Mouse (Mus musculus) B cell, adult 67 days (primary cell): ENCODE measurements around the gene Hnrnpab. TPM values are rescaled to one million over a fixed set of nuclear protein-coding genes. Genes with fewer than 3 reads are reported as not detected.

ENCODE experiments used
- total RNA-seq, 2 experiments: library from RNA; stranded (reverse); gene quantifications; 4 replicates each; pipeline ENCODE4 v1.2.4; 2023

Gene Hnrnpab
- total RNA-seq, result 100 to 1,000 TPM; 247 to 261 TPM

GRCm38 (mm10) chr11:51606447-51607095 is at the start of gene Hnrnpab:
Gene Hnrnpab, minus strand, starts transcription at chr11:51606847.

GRCm38 (mm10) chr11:51650691-51651515 is 44.3 kb upstream of the Hnrnpab start, which contains the start of the genes N4bp3 and D930048N14Rik:
Gene N4bp3, minus strand, starts transcription at chr11:51650842.
Gene D930048N14Rik, plus strand, starts transcription at chr11:51650954.

GRCm38 (mm10) chr11:51635525-51636322 is 29.1 kb upstream of the Hnrnpab start, which contains the start of gene Rmnd5b:
Gene Rmnd5b, minus strand, starts transcription at chr11:51635896.

GRCm38 (mm10) chr11:51619409-51620060 is 12.9 kb upstream of the Hnrnpab start, which contains the start of gene Nhp2:
Gene Nhp2, plus strand, starts transcription at chr11:51619735.

GRCm38 (mm10) chr11:51584431-51585248 is 22.0 kb downstream of the Hnrnpab start, which contains the start of gene Phykpl:
Gene Phykpl, plus strand, starts transcription at chr11:51584757.

Other genes starting within 250 kb of the Hnrnpab start
- gene Phykpl, start 22.1 kb downstream of the Hnrnpab start, total RNA-seq, result 10 to 100 TPM; 21.4 to 28.5 TPM
- 10 to 100 TPM; 54.4 to 59.9 TPM for gene Nhp2, start 12.9 kb upstream of the Hnrnpab start, total RNA-seq
- 100 to 1,000 TPM in 1 of 2 experiments, 10 to 100 TPM in 1; 90.1 to 123 TPM for gene Rmnd5b, start 29.0 kb upstream of the Hnrnpab start, total RNA-seq
- 10 to 100 TPM; 25.7 to 27.9 TPM for gene N4bp3, start 44.0 kb upstream of the Hnrnpab start, total RNA-seq
- gene D930048N14Rik, start 44.1 kb upstream of the Hnrnpab start, total RNA-seq, result 1 to 10 TPM; 3.1 to 4.1 TPM
- gene 0610009B22Rik, start 82.0 kb upstream of the Hnrnpab start, total RNA-seq, result 10 to 100 TPM in 1 of 2 experiments, 1 to 10 TPM in 1; 8.7 to 10.5 TPM
- 10 to 100 TPM; 59.1 to 76.4 TPM for gene Sec24a, start 156.8 kb upstream of the Hnrnpab start, total RNA-seq
- 10 to 100 TPM; 29.3 to 37.8 TPM for gene Sar1b, start 156.8 kb upstream of the Hnrnpab start, total RNA-seq